Mouse (Mus musculus) gastrocnemius, postnatal 10 days (tissue): ENCODE data around the gene Cd22. TPM values are rescaled to one million over a fixed set of nuclear protein-coding genes. Genes with fewer than 3 reads are reported as not detected.
A peak's percentile ranks its signal among the peaks of the same experiment; 100 is the strongest.
"Not testable (repeated sequence)": the region's sequence is repeated elsewhere in the genome, so short reads cannot be mapped to it uniquely, and the experiment has no call there.

Source experiments
- DNase-seq: peaks from one replicate; pipeline ENCODE4 v3.0.0; 2021; ENCODE audit warnings: mixed read lengths
- long read RNA-seq, 2 experiments: library from polyadenylated mRNA; stranded (forward); transcript quantifications; one replicate each; pipeline ENCODE4 v2.0.0; 2021
- total RNA-seq, 2 experiments: library from RNA; stranded (reverse); gene quantifications; 2 replicates each; pipeline ENCODE4 v1.2.3; 2021

Gene Cd22
- total RNA-seq = 1 to 10 TPM in 1 of 2 experiments, not detected in 1; 2.3 TPM
- long read RNA-seq, experiment 1 = 0 reads
- long read RNA-seq, experiment 2 = 0 reads

- DNase-seq = no peak
These were observed at the start of gene Cd22 for GRCm38 (mm10) chr7:30880176-30880575. Gene Cd22, minus strand, starts transcription at chr7:30880342.

- DNase-seq = not testable (repeated sequence)
These were observed 44.4 kb upstream of the Cd22 start, which contains the start of gene Hamp2 for GRCm38 (mm10) chr7:30924581-30924980. Gene Hamp2, minus strand, starts transcription at chr7:30924681.

- DNase-seq = no peak
These were observed 43.9 kb upstream of the Cd22 start for GRCm38 (mm10) chr7:30924071-30924470.

GRCm38 (mm10) chr7:30922490-30922889 is 42.3 kb upstream of the Cd22 start:
- DNase-seq = not testable (repeated sequence)

- DNase-seq = no peak
These were observed 40.1 kb upstream of the Cd22 start for GRCm38 (mm10) chr7:30920217-30920616.

GRCm38 (mm10) chr7:30917219-30917618 is 37.1 kb upstream of the Cd22 start:
- DNase-seq = no peak

- DNase-seq = no peak
These were observed 36.6 kb upstream of the Cd22 start for GRCm38 (mm10) chr7:30916713-30917112.

GRCm38 (mm10) chr7:30914732-30915131 is 34.6 kb upstream of the Cd22 start, which contains the start of gene Mag:
Gene Mag, minus strand, starts transcription at chr7:30914873.
- DNase-seq = no peak

- no peak for DNase-seq
These were observed 29.6 kb upstream of the Cd22 start for GRCm38 (mm10) chr7:30909773-30910172.

GRCm38 (mm10) chr7:30908992-30909431 is 28.9 kb upstream of the Cd22 start:
- no peak for DNase-seq

GRCm38 (mm10) chr7:30908277-30908991 is 28.3 kb upstream of the Cd22 start:
- DNase-seq = no peak

- DNase-seq = no peak
These were observed 23.9 kb upstream of the Cd22 start for GRCm38 (mm10) chr7:30904042-30904441.

GRCm38 (mm10) chr7:30895217-30895616 is 15.1 kb upstream of the Cd22 start:
- DNase-seq = no peak

- DNase-seq = no peak
These were observed 12.4 kb upstream of the Cd22 start for GRCm38 (mm10) chr7:30892515-30892914.

GRCm38 (mm10) chr7:30891746-30892145 is 11.6 kb upstream of the Cd22 start:
- DNase-seq = no peak

- DNase-seq = no peak
These were observed 10.5 kb upstream of the Cd22 start for GRCm38 (mm10) chr7:30890681-30891080.

GRCm38 (mm10) chr7:30888786-30889185 is 8.6 kb upstream of the Cd22 start:
- DNase-seq = no peak

- DNase-seq = no peak
These were observed 7.5 kb upstream of the Cd22 start for GRCm38 (mm10) chr7:30887568-30888188.

- no peak for DNase-seq
These were observed 6.7 kb upstream of the Cd22 start for GRCm38 (mm10) chr7:30886852-30887251.

- DNase-seq = no peak
These were observed 3.9 kb upstream of the Cd22 start for GRCm38 (mm10) chr7:30884047-30884446.

- DNase-seq = no peak
These were observed 1.2 kb upstream of the Cd22 start for GRCm38 (mm10) chr7:30881367-30881766.

- DNase-seq = no peak
These were observed 1.2 kb downstream of the Cd22 start for GRCm38 (mm10) chr7:30878950-30879349.

GRCm38 (mm10) chr7:30873083-30873482 is 7.1 kb downstream of the Cd22 start:
- peak; percentile 79 for DNase-seq

- no peak for DNase-seq
These were observed 16.8 kb downstream of the Cd22 start for GRCm38 (mm10) chr7:30863386-30863785.
